Mouse (Mus musculus): ENCODE measurements around the gene Rbm47. TPM values are rescaled to one million over a fixed set of nuclear protein-coding genes. Genes with fewer than 3 reads are reported as not detected.

Rbm47 gene
- total RNA-seq, 2 experiments from 2014 or later, result 1.7 TPM

DNA sequence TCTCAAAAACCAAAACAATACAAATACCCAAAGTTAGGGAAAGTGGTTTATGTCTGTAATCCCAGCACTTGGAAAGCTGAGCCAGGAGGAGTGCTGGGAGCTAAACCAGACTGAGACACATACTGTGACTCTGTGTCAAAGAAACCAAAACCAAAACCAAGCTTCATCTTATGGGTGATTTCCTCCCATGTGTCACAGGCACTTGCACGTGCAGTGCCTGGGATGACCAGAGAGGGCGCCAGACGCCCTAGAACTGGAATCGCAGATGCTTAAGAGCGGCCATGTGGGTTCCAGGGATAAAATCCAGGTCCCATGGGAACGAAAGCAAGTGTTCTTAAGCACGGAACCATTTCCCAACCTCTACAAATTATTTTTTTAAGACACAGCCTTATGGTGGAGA lies 89.6 kb downstream of the Rbm47 start:
- peak; percentile 80 for TF ChIP-seq CTCF (conservative IDR thresholded peaks at IDR 0.05)
- Histone ChIP-seq H3K4me3 (no peak overlapping the region), H3K27ac (no peak overlapping the region)
- no peak for DNase-seq (ENCODE audit: low spot score in 2 of 2)

- no peak for TF ChIP-seq CTCF (conservative IDR thresholded peaks at IDR 0.05)
- H3K4me3 ChIP-seq, result no peak overlapping the region
- DNase-seq (ENCODE audit: low spot score in 2 of 2), result no peak
Observed at GRCm38 (mm10) chr5:66082229-66082572, 90.7 kb downstream of the Rbm47 start.

GRCm38 (mm10) chr5:66081443-66082228 lies 91.3 kb downstream of the Rbm47 start:
- Histone ChIP-seq H3K27ac (no peak overlapping the region), H3K4me3 (no peak overlapping the region)
- DNase-seq (ENCODE audit: low spot score in 2 of 2), result no peak
- no peak for TF ChIP-seq CTCF (conservative IDR thresholded peaks at IDR 0.05)

More at GRCm38 (mm10) chr5:66082229-66082572, 90.7 kb downstream of the Rbm47 start:
- no peak overlapping the region for H3K27ac ChIP-seq

DNA sequence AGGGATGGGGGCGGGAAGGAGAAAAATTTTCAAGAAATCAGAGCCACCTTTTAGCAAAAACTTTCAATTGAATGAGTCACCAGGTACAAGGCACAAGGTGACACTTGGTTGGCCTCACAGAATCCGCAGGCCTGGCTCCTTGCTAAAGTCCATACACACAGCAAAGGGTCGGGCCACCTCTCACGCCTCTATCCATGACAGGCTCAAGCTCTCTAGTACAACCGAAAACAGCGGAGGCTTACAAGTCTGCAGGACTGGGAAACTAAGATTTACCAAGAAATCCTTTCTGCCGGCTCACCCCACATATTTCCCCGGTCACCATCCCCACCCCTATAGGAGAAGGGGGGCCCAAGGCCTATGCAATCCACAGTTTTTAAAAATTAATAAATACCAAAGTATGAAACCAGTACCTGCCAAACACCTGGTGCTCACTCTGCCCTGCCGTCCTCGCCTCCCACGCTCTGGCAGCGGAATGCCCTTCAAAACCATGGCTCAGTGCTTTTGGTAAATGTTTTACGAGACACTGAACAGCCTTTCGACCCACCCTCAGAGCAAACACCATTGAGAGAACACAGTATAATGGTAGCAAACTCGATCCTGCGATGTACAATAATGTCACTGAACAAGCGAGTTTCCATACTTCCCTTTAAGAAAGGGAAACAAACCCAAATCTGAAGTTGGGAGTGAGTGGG lies 92.2 kb downstream of the Rbm47 start:
- DNase-seq (ENCODE audit: low spot score in 2 of 2), result no peak
- no peak overlapping the region for H3K27ac ChIP-seq
- H3K4me3 ChIP-seq, result no peak overlapping the region
- no peak for TF ChIP-seq CTCF (conservative IDR thresholded peaks at IDR 0.05)

GRCm38 (mm10) chr5:66079358-66080179 lies 93.3 kb downstream of the Rbm47 start:
- DNase-seq (ENCODE audit: low spot score in 2 of 2), result no peak
- H3K27ac ChIP-seq, result no peak overlapping the region
- TF ChIP-seq CTCF (conservative IDR thresholded peaks at IDR 0.05), result no peak
- H3K4me3 ChIP-seq, result no peak overlapping the region

- TF ChIP-seq CTCF (conservative IDR thresholded peaks at IDR 0.05), result no peak
- Histone ChIP-seq H3K27ac (no peak overlapping the region), H3K4me3 (no peak overlapping the region)
- DNase-seq (ENCODE audit: low spot score in 2 of 2), result no peak
Observed at GRCm38 (mm10) chr5:66078491-66079012, 94.4 kb downstream of the Rbm47 start.

- Histone ChIP-seq H3K27ac (no peak overlapping the region), H3K4me3 (no peak overlapping the region)
- no peak for TF ChIP-seq CTCF (conservative IDR thresholded peaks at IDR 0.05)
- no peak for DNase-seq (ENCODE audit: low spot score in 2 of 2)
Observed at GRCm38 (mm10) chr5:66077416-66077815, 95.5 kb downstream of the Rbm47 start.

DNA sequence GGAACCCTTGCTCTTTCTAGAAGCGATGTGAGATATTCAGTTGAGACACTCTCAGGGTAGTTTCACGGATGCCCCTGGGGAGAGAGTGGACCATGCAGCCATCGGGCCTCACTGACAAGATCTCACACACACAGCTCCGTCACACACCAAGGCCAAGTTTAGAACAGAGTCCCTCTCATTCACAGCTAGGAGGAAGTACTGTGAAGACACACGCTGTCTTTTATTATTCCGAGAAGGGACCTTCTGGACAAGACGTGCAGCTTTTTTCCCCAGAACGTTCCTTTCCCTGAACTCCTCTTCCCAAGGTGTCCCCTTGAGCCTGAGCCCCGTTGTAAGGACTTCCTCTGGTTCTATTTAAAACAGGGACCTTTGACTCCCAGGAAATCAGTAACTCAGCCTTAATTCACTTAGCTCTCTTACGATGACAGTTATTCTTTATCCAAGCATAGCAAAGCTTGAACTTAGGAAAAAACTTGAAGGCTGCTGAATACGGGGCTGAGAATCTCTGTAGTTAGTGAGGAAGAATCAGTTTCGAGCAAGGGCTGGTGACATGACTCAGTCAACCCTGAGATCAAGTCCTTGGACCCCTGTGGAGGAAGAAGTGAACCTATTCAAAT lies 96.1 kb downstream of the Rbm47 start:
- Histone ChIP-seq H3K4me3 (no peak overlapping the region), H3K27ac (no peak overlapping the region)
- no peak for TF ChIP-seq CTCF (conservative IDR thresholded peaks at IDR 0.05)
- DNase-seq (ENCODE audit: low spot score in 2 of 2), result no peak

GRCm38 (mm10) chr5:66075906-66076305 lies 97.0 kb downstream of the Rbm47 start:
- no peak for TF ChIP-seq CTCF (conservative IDR thresholded peaks at IDR 0.05)
- Histone ChIP-seq H3K27ac (no peak overlapping the region), H3K4me3 (no peak overlapping the region)
- no peak for DNase-seq (ENCODE audit: low spot score in 2 of 2)

GRCm38 (mm10) chr5:66075032-66075488 lies 97.9 kb downstream of the Rbm47 start:
- no peak for DNase-seq (ENCODE audit: low spot score in 2 of 2)
- no peak for TF ChIP-seq CTCF (conservative IDR thresholded peaks at IDR 0.05)
- no peak overlapping the region for H3K27ac ChIP-seq
- no peak overlapping the region for H3K4me3 ChIP-seq

- no peak for DNase-seq (ENCODE audit: low spot score in 2 of 2)
- H3K27ac ChIP-seq, result no peak overlapping the region
- TF ChIP-seq CTCF (conservative IDR thresholded peaks at IDR 0.05), result no peak
- H3K4me3 ChIP-seq, result no peak overlapping the region
Observed at GRCm38 (mm10) chr5:66074235-66074634, 98.7 kb downstream of the Rbm47 start.

- no peak for DNase-seq (ENCODE audit: low spot score in 2 of 2)
- H3K4me3 ChIP-seq, result no peak overlapping the region
- no peak for TF ChIP-seq CTCF (conservative IDR thresholded peaks at IDR 0.05)
- H3K27ac ChIP-seq, result no peak overlapping the region
Observed at GRCm38 (mm10) chr5:66073604-66074164, 99.2 kb downstream of the Rbm47 start.
